Mouse (Mus musculus) forebrain, embryonic 12.5 days (tissue): ENCODE data around the gene Chmp6. TPM values are rescaled to one million over a fixed set of nuclear protein-coding genes. Genes with fewer than 3 reads are reported as not detected.

Source experiments
- ATAC-seq: fragments of 200-750 bp; cut with Nextera tagmentation; 2 replicates; pipeline ENCODE4 v1.8.0; 2017; ENCODE audit warnings: moderate TSS enrichment; ENCODE audit not compliant: low FRiP score
- H3K27ac ChIP-seq: fragments of 300-500 bp; sonication (generic); 2 replicates; pipeline ENCODE4 v1.5.1; 2016; ENCODE audit warnings: mild to moderate bottlenecking
- H3K27me3 ChIP-seq: fragments of 300-500 bp; sonication (generic); 2 replicates; pipeline ENCODE4 v1.6.1; 2016; ENCODE audit warnings: mild to moderate bottlenecking
- H3K36me3 ChIP-seq: fragments of 300-500 bp; sonication (generic); replicated peaks from 2 replicates; pipeline ENCODE4 v1.6.1; 2016; ENCODE audit warnings: mild to moderate bottlenecking
- H3K4me1 ChIP-seq: fragments of 300-500 bp; sonication (generic); 2 replicates; pipeline ENCODE4 v1.6.1; 2016
- H3K4me2 ChIP-seq: fragments of 300-500 bp; sonication (generic); 2 replicates; pipeline ENCODE4 v1.6.1; 2016; ENCODE audit warnings: mild to moderate bottlenecking, moderate library complexity
- H3K4me3 ChIP-seq: fragments of 300-500 bp; sonication (generic); replicated peaks from 2 replicates; pipeline ENCODE4 v1.5.1; 2016; ENCODE audit warnings: mild to moderate bottlenecking
- H3K9ac ChIP-seq: fragments of 300-500 bp; sonication (generic); 2 replicates; pipeline ENCODE4 v1.6.1; 2016; ENCODE audit warnings: mild to moderate bottlenecking
- H3K9me3 ChIP-seq: fragments of 300-500 bp; sonication (generic); 2 replicates; pipeline ENCODE4 v1.6.1; 2016
- WGBS: fragments of 180-500 bp; shearing (Covaris S2); methylation state at CpG from one replicate; pipeline ENCODE4 v1.1.7; 2016; 5-methylcytosine and 5-hydroxymethylcytosine counted together
- polyA plus RNA-seq: library from polyadenylated mRNA; unstranded; fragments of >200 nt; fragmentation: Nextera tagmentation; extraction: Ambion mirVana; gene quantifications from 2 replicates; pipeline ENCODE4 v1.2.1, GENCODE M21; 2016

Gene Chmp6
- polyA plus RNA-seq, 1 experiment from 2014 or later, result 100 TPM

GRCm38 (mm10) chr11:119929603-119930265 is 16.5 kb downstream of the Chmp6 start:
- ATAC-seq, result no peak
- Histone ChIP-seq H3K4me2 (no peak overlapping the region), H3K4me1 (0 out of 2 replicates have a peak, but pooled peaks cover 3% of the 10 kb centered on the region), H3K36me3 (no peaks in the 10 kb centered on the region), H3K27ac (no peak overlapping the region), H3K4me3 (no peak overlapping the region), H3K9me3 (no peaks in the 10 kb centered on the region), H3K9ac (no peak overlapping the region), H3K27me3 (no peaks in the 10 kb centered on the region)
- 90% methylated on average over 6 of the region's 6 CpGs for WGBS

- H3K36me3 ChIP-seq, result no peaks in the 10 kb centered on the region
Measured at GRCm38 (mm10) chr11:119931809-119932208, 18.6 kb downstream of the Chmp6 start.

GRCm38 (mm10) chr11:119933142-119933541 is 19.9 kb downstream of the Chmp6 start:
- no peak for ATAC-seq
- Histone ChIP-seq H3K27me3 (no peaks in the 10 kb centered on the region), H3K4me1 (peaks cover 27% of the 10 kb centered on the region), H3K9me3 (no peaks in the 10 kb centered on the region), H3K27ac (no peak overlapping the region), H3K4me3 (no peak overlapping the region), H3K36me3 (no peaks in the 10 kb centered on the region), H3K9ac (no peak overlapping the region), H3K4me2 (no peak overlapping the region)
- 74% methylated on average over 4 of the region's 4 CpGs for WGBS

More at GRCm38 (mm10) chr11:119931809-119932208, 18.6 kb downstream of the Chmp6 start:
- no peaks in the 10 kb centered on the region for H3K9me3 ChIP-seq
- ATAC-seq, result no peak
- no peaks in the 10 kb centered on the region for H3K27me3 ChIP-seq
- no peak overlapping the region for H3K9ac ChIP-seq
- H3K27ac ChIP-seq, result no peak overlapping the region
- H3K4me2 ChIP-seq, result no peak overlapping the region
- H3K4me1 ChIP-seq, result peaks cover 15% of the 10 kb centered on the region
- 79% methylated on average over 10 of the region's 10 CpGs for WGBS
- H3K4me3 ChIP-seq, result no peak overlapping the region

- ATAC-seq, result no peak
- H3K9me3 ChIP-seq, result no peaks in the 10 kb centered on the region
- H3K4me2 ChIP-seq, result no peak overlapping the region
- H3K4me3 ChIP-seq, result no peak overlapping the region
- peaks cover 32% of the 10 kb centered on the region for H3K4me1 ChIP-seq
- H3K9ac ChIP-seq, result no peak overlapping the region
- no peak overlapping the region for H3K27ac ChIP-seq
- no peaks in the 10 kb centered on the region for H3K36me3 ChIP-seq
- WGBS, result 78% methylated on average over 8 of the region's 8 CpGs
- H3K27me3 ChIP-seq, result no peaks in the 10 kb centered on the region
Measured at GRCm38 (mm10) chr11:119933819-119934583, 20.8 kb downstream of the Chmp6 start.

GRCm38 (mm10) chr11:119934773-119935172 is 21.5 kb downstream of the Chmp6 start:
- WGBS, result 76% methylated on average over 8 of the region's 8 CpGs
- no peak for ATAC-seq
- Histone ChIP-seq H3K27ac (no peak overlapping the region), H3K4me1 (peaks cover 38% of the 10 kb centered on the region), H3K9ac (no peak overlapping the region), H3K4me2 (no peak overlapping the region), H3K36me3 (no peaks in the 10 kb centered on the region), H3K9me3 (no peaks in the 10 kb centered on the region), H3K27me3 (no peaks in the 10 kb centered on the region), H3K4me3 (no peak overlapping the region)

GRCm38 (mm10) chr11:119935457-119935856 is 22.2 kb downstream of the Chmp6 start:
- no peak overlapping the region for H3K4me3 ChIP-seq
- no peak overlapping the region for H3K27ac ChIP-seq
- no peak for ATAC-seq
- peaks cover 3% of the 10 kb centered on the region; the same call in 1 of the 2 replicates for H3K27me3 ChIP-seq
- no peak overlapping the region for H3K9ac ChIP-seq
- 17% methylated on average over 6 of the region's 6 CpGs for WGBS
- no peak overlapping the region for H3K4me2 ChIP-seq
- no peaks in the 10 kb centered on the region for H3K9me3 ChIP-seq
- no peaks in the 10 kb centered on the region for H3K36me3 ChIP-seq
- peaks cover 41% of the 10 kb centered on the region for H3K4me1 ChIP-seq

GRCm38 (mm10) chr11:119936456-119936855 is 23.2 kb downstream of the Chmp6 start:
- peak overlapping the region; percentile 63 for H3K27ac ChIP-seq
- H3K9ac ChIP-seq, result no peak overlapping the region
- no peaks in the 10 kb centered on the region for H3K36me3 ChIP-seq
- WGBS, result 76% methylated on average over 2 of the region's 2 CpGs
- H3K4me1 ChIP-seq, result peaks cover 50% of the 10 kb centered on the region
- H3K4me3 ChIP-seq, result no peak overlapping the region
- H3K9me3 ChIP-seq, result no peaks in the 10 kb centered on the region
- H3K27me3 ChIP-seq, result peaks cover 10% of the 10 kb centered on the region
- ATAC-seq, result no peak
- H3K4me2 ChIP-seq, result no peak overlapping the region

- peaks cover 13% of the 10 kb centered on the region for H3K27me3 ChIP-seq
- 70% methylated on average over 12 of the region's 12 CpGs for WGBS
- no peak overlapping the region for H3K4me3 ChIP-seq
- no peak overlapping the region for H3K4me2 ChIP-seq
- no peaks in the 10 kb centered on the region for H3K9me3 ChIP-seq
- no peak for ATAC-seq
- H3K36me3 ChIP-seq, result no peaks in the 10 kb centered on the region
- H3K27ac ChIP-seq, result peak overlapping the region; percentile 63
- H3K4me1 ChIP-seq, result peaks cover 58% of the 10 kb centered on the region
- peak overlapping the region; percentile 17; the same call in 1 of the 2 replicates for H3K9ac ChIP-seq
Measured at GRCm38 (mm10) chr11:119937216-119937615, 24.0 kb downstream of the Chmp6 start.

- ATAC-seq, result no peak
- WGBS, result 67% methylated on average over 19 of the region's 19 CpGs
- no peak overlapping the region for H3K4me3 ChIP-seq
- H3K9me3 ChIP-seq, result no peaks in the 10 kb centered on the region
- no peak overlapping the region for H3K9ac ChIP-seq
- H3K27me3 ChIP-seq, result peaks cover 13% of the 10 kb centered on the region
- no peaks in the 10 kb centered on the region for H3K36me3 ChIP-seq
- peaks cover 55% of the 10 kb centered on the region for H3K4me1 ChIP-seq
- H3K27ac ChIP-seq, result 0 out of 2 replicates have a peak overlapping the region, but pooled peaks have one; percentile 63
- H3K4me2 ChIP-seq, result no peak overlapping the region
Measured at GRCm38 (mm10) chr11:119937772-119938502, 24.7 kb downstream of the Chmp6 start.

GRCm38 (mm10) chr11:119939073-119939710 is 26.0 kb downstream of the Chmp6 start:
- Histone ChIP-seq H3K36me3 (no peaks in the 10 kb centered on the region), H3K27me3 (peaks cover 13% of the 10 kb centered on the region), H3K9ac (no peak overlapping the region), H3K27ac (0 out of 2 replicates have a peak overlapping the region, but pooled peaks have one; percentile 13), H3K4me2 (no peak overlapping the region; the same call in 1 of the 2 replicates), H3K4me1 (peaks cover 67% of the 10 kb centered on the region), H3K9me3 (no peaks in the 10 kb centered on the region), H3K4me3 (no peak overlapping the region)
- no peak for ATAC-seq
- WGBS, result 52% methylated on average over 8 of the region's 8 CpGs

GRCm38 (mm10) chr11:119939711-119940106 is 26.5 kb downstream of the Chmp6 start:
- ATAC-seq, result no peak
- Histone ChIP-seq H3K27me3 (peaks cover 16% of the 10 kb centered on the region), H3K9ac (0 out of 2 replicates have a peak overlapping the region, but pooled peaks have one; percentile 17), H3K4me1 (peaks cover 72% of the 10 kb centered on the region), H3K4me2 (0 out of 2 replicates have a peak overlapping the region, but pooled peaks have one; percentile 6), H3K9me3 (no peaks in the 10 kb centered on the region), H3K4me3 (no peak overlapping the region), H3K36me3 (no peaks in the 10 kb centered on the region), H3K27ac (0 out of 2 replicates have a peak overlapping the region, but pooled peaks have one; percentile 13)
- 73% methylated on average over 4 of the region's 4 CpGs for WGBS
